Mouse (Mus musculus) liver, embryonic 13.5 days (tissue): Measurements from ENCODE around the gene Trp53inp2. TPM values are rescaled to one million over a fixed set of nuclear protein-coding genes. Genes with fewer than 3 reads are reported as not detected.
A peak's percentile ranks its signal among the peaks of the same experiment; 100 is the strongest.

Experiments
- ATAC-seq: fragments of 200-750 bp; cut with Nextera tagmentation; 2 replicates; pipeline ENCODE4 v1.8.0; 2017; ENCODE audit warnings: low read depth, mild to moderate bottlenecking, moderate number of reproducible peaks, moderate library complexity
- DNase-seq: peaks from one replicate; pipeline ENCODE4 v3.0.0; 2022
- H3K27ac ChIP-seq: fragments of 300-500 bp; sonication (generic); 2 replicates; pipeline ENCODE4 v1.5.1; 2015; ENCODE audit warnings: moderate library complexity, mild to moderate bottlenecking, inconsistent platforms
- H3K27me3 ChIP-seq: fragments of 300-500 bp; sonication (generic); 2 replicates; pipeline ENCODE4 v1.6.1; 2015; ENCODE audit warnings: mild to moderate bottlenecking, inconsistent platforms
- H3K36me3 ChIP-seq: fragments of 300-500 bp; sonication (generic); 2 replicates; pipeline ENCODE4 v1.6.1; 2015; ENCODE audit warnings: mild to moderate bottlenecking, inconsistent platforms
- H3K4me1 ChIP-seq: fragments of 300-500 bp; sonication (generic); replicated peaks from 2 replicates; pipeline ENCODE4 v1.6.1; 2015; ENCODE audit warnings: inconsistent platforms
- H3K4me2 ChIP-seq: fragments of 300-500 bp; sonication (generic); 2 replicates; pipeline ENCODE4 v1.6.1; 2015; ENCODE audit warnings: inconsistent platforms, mild to moderate bottlenecking, moderate library complexity
- H3K4me3 ChIP-seq: fragments of 300-500 bp; sonication (generic); replicated peaks from 2 replicates; pipeline ENCODE4 v1.5.1; 2015; ENCODE audit warnings: mild to moderate bottlenecking, inconsistent platforms
- H3K9ac ChIP-seq: fragments of 300-500 bp; sonication (generic); 2 replicates; pipeline ENCODE4 v1.6.1; 2015; ENCODE audit warnings: mild to moderate bottlenecking, inconsistent platforms
- H3K9me3 ChIP-seq: fragments of 300-500 bp; sonication (generic); replicated peaks from 2 replicates; pipeline ENCODE4 v1.6.1; 2016; ENCODE audit warnings: inconsistent platforms
- WGBS: fragments of 180-500 bp; shearing (Covaris S2); methylation state at CpG from one replicate; pipeline ENCODE4 v1.1.7; 2015; ENCODE audit not compliant: insufficient replicate concordance; 5-methylcytosine and 5-hydroxymethylcytosine counted together
- polyA plus RNA-seq: library from polyadenylated mRNA; unstranded; fragments of >200 nt; fragmentation: Nextera tagmentation; extraction: Ambion mirVana; gene quantifications from 2 replicates; pipeline ENCODE4 v1.2.1, GENCODE M21; 2015

The Trp53inp2 gene
- polyA plus RNA-seq, 1 experiment from 2014 or later: 1.7 TPM

DNA sequence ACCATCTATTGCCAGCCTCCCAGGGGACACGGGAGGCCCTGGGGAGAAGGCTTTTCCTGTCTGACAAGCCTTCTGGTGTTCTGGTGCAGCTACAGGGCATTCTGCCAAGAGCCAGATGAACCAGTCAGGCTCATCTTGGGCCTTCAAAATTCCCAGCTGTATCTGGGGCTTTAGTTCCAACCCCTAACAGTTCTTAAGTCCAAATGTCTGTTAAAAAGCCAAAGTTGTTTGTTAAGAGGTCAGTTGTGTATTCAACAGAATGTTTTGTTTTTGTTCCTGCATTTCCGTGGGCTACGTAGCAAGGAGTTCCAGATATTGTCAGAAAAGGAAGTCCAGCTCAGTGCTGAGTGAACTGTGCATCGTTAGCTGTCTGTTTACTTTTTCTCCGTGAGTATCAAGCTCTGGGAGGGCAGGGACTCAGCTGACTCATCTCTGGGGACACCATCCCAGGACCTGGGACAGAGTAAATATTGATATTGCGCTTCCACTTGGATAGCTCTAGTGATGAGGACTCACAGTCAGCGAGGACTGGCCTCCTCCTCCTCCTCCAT is 11.5 kb upstream of the Trp53inp2 start:
- no peak for DNase-seq

DNA sequence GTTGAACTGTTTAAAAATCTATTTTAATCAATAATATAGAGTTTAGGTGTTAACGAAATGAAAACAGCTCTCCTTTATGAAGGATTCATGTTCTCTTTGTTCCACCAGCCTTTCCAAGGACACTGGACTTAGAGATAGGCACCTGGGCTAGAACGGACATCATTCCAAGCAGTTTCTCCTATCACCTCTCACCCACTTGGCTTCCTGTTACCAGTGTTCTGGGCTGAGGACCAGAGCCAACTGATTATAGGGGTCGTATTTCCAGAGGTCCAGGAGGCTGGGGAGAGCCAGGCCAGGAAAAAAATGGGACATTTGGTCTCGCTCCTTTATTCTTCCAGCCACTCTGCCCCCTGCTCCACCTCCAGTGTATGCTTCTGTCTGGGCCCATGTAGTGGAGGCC is 8.4 kb upstream of the Trp53inp2 start:
- Histone ChIP-seq H3K27me3 (peaks cover 8% of the 10 kb centered on the region; the same call in 1 of the 2 replicates), H3K4me2 (no peak overlapping the region), H3K4me1 (peaks cover 17% of the 10 kb centered on the region), H3K4me3 (no peak overlapping the region), H3K9ac (no peak overlapping the region), H3K36me3 (no peaks in the 10 kb centered on the region), H3K9me3 (no peaks in the 10 kb centered on the region), H3K27ac (no peak overlapping the region)
- WGBS: 49% methylated on average over 4 of the region's 4 CpGs
- ATAC-seq (no peak), DNase-seq (no peak)

More for the DNA sequence above, 11.5 kb upstream of the Trp53inp2 start:
- WGBS: 40% methylated on average over 7 of the region's 7 CpGs
- Histone ChIP-seq H3K4me1 (peaks cover 17% of the 10 kb centered on the region), H3K27me3 (no peaks in the 10 kb centered on the region), H3K4me2 (no peak overlapping the region), H3K27ac (peak overlapping the region; percentile 67), H3K4me3 (no peak overlapping the region), H3K36me3 (no peaks in the 10 kb centered on the region), H3K9me3 (no peaks in the 10 kb centered on the region), H3K9ac (no peak overlapping the region)
- peak; percentile 77 for ATAC-seq

GRCm38 (mm10) chr2:155373302-155373701 is 7.6 kb upstream of the Trp53inp2 start:
- no peaks in the 10 kb centered on the region for H3K9me3 ChIP-seq
- H3K27ac ChIP-seq: no peak overlapping the region
- no peaks in the 10 kb centered on the region for H3K36me3 ChIP-seq
- 32% methylated on average over 1 of the region's 1 CpGs for WGBS
- H3K4me2 ChIP-seq: no peak overlapping the region
- no peak for DNase-seq
- H3K4me3 ChIP-seq: no peak overlapping the region
- H3K27me3 ChIP-seq: peaks cover 11% of the 10 kb centered on the region; the same call in 1 of the 2 replicates
- ATAC-seq: no peak
- H3K9ac ChIP-seq: no peak overlapping the region
- peaks cover 17% of the 10 kb centered on the region for H3K4me1 ChIP-seq

- no peaks in the 10 kb centered on the region for H3K36me3 ChIP-seq
- no peak overlapping the region for H3K4me2 ChIP-seq
- no peak for DNase-seq
- peaks cover 17% of the 10 kb centered on the region for H3K4me1 ChIP-seq
- WGBS: 36% methylated on average over 1 of the region's 1 CpGs
- H3K9me3 ChIP-seq: no peaks in the 10 kb centered on the region
- H3K9ac ChIP-seq: no peak overlapping the region
- H3K4me3 ChIP-seq: no peak overlapping the region
- H3K27ac ChIP-seq: no peak overlapping the region
- H3K27me3 ChIP-seq: peaks cover 15% of the 10 kb centered on the region
- no peak for ATAC-seq
These were observed 7.0 kb upstream of the Trp53inp2 start for GRCm38 (mm10) chr2:155373886-155374285.

GRCm38 (mm10) chr2:155374521-155374920 is 6.3 kb upstream of the Trp53inp2 start:
- no peak for DNase-seq
- Histone ChIP-seq H3K9ac (no peak overlapping the region), H3K9me3 (no peaks in the 10 kb centered on the region), H3K4me1 (peaks cover 12% of the 10 kb centered on the region; the same call in 1 of the 2 replicates), H3K4me3 (no peak overlapping the region), H3K27me3 (peaks cover 21% of the 10 kb centered on the region), H3K27ac (no peak overlapping the region), H3K4me2 (no peak overlapping the region), H3K36me3 (no peaks in the 10 kb centered on the region)
- ATAC-seq: no peak

DNA sequence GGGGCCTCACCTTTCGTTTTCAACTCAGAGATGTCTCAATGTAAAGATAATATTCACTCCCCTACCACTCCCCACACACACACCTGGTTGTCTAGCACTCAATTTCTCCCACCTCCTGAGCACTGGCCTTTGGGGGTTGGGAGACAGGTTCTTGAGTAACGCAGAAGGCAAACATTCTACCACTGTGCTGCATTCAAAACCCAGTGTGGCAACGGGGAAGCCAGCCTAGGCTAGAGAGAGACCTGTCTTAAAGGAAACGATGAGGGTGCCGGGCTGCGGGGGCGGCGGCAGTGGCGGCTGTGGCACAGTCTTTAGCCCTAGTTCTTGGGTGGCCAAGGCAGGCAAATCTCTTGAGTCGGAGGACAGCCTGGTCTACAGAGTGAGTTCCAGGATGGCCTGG is 4.7 kb upstream of the Trp53inp2 start:
- DNase-seq: no peak
- no peak for ATAC-seq
- Histone ChIP-seq H3K9me3 (no peaks in the 10 kb centered on the region), H3K9ac (no peak overlapping the region), H3K27ac (no peak overlapping the region), H3K4me1 (peaks cover 13% of the 10 kb centered on the region), H3K36me3 (no peaks in the 10 kb centered on the region), H3K27me3 (peaks cover 38% of the 10 kb centered on the region), H3K4me3 (no peak overlapping the region), H3K4me2 (no peak overlapping the region)
- WGBS: 71% methylated on average over 10 of the region's 10 CpGs

DNA sequence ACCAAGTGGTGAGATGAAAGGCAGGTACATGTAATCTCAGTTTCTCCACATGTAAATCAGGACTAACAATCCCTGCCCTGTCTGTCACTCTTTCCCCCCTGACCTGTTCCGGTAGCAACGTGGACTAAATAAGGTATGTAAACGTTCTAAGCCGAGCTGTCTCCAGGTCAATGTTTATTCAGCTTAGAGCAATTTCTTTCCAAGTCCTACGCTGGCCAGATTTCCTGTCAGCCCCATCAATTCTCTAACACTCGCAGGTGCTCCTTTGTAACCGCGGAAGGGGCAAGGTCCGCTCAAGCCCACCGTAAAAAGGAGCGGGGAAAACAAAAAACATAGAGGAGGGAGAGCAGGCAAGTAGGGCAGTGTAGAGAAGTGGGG is 190 bp downstream of the Trp53inp2 start:
- peak overlapping the region; percentile 94 for H3K4me2 ChIP-seq
- H3K9me3 ChIP-seq: no peaks in the 10 kb centered on the region
- peaks cover 22% of the 10 kb centered on the region for H3K4me1 ChIP-seq
- peak overlapping the region; percentile 82 for H3K9ac ChIP-seq
- peaks cover 35% of the 10 kb centered on the region for H3K27me3 ChIP-seq
- no peaks in the 10 kb centered on the region for H3K36me3 ChIP-seq
- no peak overlapping the region for H3K27ac ChIP-seq
- 7% methylated on average over 11 of the region's 11 CpGs for WGBS
- H3K4me3 ChIP-seq: peak overlapping the region; percentile 91
- DNase-seq (no peak), ATAC-seq (no peak)

DNA sequence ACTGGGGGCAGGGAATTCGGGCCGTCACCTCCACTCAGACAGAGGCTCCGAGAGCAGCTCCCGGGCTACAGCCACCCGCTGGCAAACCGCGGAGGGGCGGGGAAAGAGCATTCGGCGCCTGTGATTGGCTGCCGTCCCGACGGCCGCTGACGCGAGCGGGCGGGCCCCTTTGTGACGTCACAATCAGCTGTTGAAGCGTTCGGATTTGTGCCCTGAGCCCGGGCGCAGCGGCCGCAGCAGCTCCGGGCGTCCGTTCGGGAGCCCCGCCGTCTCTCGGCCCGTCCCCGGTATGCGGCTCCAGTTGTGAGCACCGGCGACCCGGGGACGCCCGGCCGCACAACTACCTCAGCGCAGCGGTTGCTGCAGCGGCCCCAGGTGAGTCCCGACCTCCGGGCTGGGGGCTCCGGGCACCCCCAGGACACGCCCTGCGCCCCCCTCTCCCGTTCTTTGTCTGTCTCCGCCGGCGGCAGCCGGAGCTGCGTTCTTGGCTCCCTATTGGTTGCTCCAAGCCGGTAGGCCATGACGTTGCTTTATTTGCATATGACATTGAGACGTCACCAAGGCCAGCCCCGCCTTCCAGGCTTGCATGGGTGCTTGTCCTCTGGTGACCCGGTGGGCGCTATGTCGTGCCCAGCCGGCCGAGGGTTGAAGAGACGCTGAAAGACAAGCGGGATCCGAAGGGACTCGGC is 928 bp downstream of the Trp53inp2 start:
- WGBS: under 1% methylated on average over 67 of the region's 68 CpGs
- ATAC-seq: peak; percentile 88
- no peaks in the 10 kb centered on the region for H3K9me3 ChIP-seq

GRCm38 (mm10) chr2:155382332-155382700 is 1.5 kb downstream of the Trp53inp2 start:
- Histone ChIP-seq H3K9ac (peak overlapping the region; percentile 82), H3K4me2 (peak overlapping the region; percentile 94), H3K4me1 (peaks cover 22% of the 10 kb centered on the region), H3K27me3 (peaks cover 39% of the 10 kb centered on the region), H3K4me3 (peak overlapping the region; percentile 91), H3K27ac (no peak overlapping the region), H3K9me3 (no peaks in the 10 kb centered on the region), H3K36me3 (no peaks in the 10 kb centered on the region)
- ATAC-seq (no peak), DNase-seq (no peak)
- 26% methylated on average over 6 of the region's 6 CpGs for WGBS

More for the DNA sequence above, 928 bp downstream of the Trp53inp2 start:
- DNase-seq: peak; percentile 94
- Histone ChIP-seq H3K36me3 (no peaks in the 10 kb centered on the region), H3K27me3 (peaks cover 36% of the 10 kb centered on the region), H3K27ac (peak overlapping the region; percentile 94), H3K4me2 (peak overlapping the region; percentile 94), H3K4me3 (peak overlapping the region; percentile 91), H3K9ac (peak overlapping the region; percentile 82), H3K4me1 (peaks cover 22% of the 10 kb centered on the region)

DNA sequence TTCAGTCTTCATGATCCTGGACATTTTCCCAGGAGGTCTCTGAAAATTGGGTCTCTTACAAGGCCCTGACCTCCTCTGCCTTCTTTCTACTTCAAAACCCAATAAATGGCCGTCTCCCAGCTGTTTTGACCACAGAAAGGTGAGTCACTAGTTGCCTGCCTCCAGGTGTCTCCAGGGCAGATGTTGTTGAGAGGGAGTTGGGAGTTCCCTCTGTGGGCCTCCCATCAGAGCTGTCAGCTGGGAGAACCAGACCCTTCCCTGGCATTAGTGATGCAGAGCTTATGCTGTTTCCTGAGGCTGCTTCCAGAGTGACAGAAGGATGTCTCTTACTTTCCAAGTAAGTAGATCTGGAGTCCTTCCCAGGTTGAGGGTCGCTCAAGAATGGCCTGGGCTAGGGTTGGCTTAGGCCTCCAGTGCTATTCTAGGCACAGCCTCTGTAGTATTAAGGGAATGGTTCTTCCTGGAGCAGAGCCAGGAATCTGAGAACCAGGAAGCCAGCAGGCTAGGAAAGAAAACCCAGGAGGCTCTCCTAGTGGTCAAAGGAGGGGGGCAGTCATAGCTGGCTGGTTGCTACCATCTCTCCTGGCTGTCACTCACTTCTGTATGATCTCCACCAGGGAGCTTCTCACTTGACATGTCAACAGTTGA is 2.1 kb downstream of the Trp53inp2 start:
- ATAC-seq (no peak), DNase-seq (no peak)
- no peak overlapping the region; the same call in 1 of the 2 replicates for H3K4me3 ChIP-seq
- H3K27ac ChIP-seq: no peak overlapping the region
- peaks cover 36% of the 10 kb centered on the region for H3K27me3 ChIP-seq
- no peaks in the 10 kb centered on the region for H3K36me3 ChIP-seq
- peaks cover 22% of the 10 kb centered on the region for H3K4me1 ChIP-seq
- no peaks in the 10 kb centered on the region for H3K9me3 ChIP-seq
- peak overlapping the region; percentile 94; the same call in 1 of the 2 replicates for H3K4me2 ChIP-seq
- 66% methylated on average over 2 of the region's 2 CpGs for WGBS
- no peak overlapping the region for H3K9ac ChIP-seq

DNA sequence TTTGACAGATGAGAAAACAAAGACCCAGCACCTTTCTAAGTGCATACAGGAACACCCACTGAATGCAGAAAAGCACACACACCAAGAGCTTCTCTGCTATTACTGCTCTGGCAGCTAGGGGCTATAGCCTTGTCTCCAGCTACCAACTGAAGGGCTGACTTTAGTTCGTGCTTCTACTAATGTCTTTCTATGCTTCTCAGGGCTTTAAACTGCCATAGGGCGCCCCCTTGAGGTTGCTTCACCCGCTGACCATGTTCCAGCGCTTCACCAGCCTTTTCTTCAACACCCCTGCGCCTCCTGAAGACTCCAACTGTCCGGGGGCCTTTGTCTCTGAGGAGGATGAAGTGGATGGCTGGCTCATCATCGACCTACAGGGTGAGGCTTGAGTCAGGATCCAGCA is 4.2 kb downstream of the Trp53inp2 start:
- peaks cover 20% of the 10 kb centered on the region for H3K27me3 ChIP-seq
- H3K9ac ChIP-seq: no peak overlapping the region
- DNase-seq (peak; percentile 57), ATAC-seq (no peak)
- no peak overlapping the region for H3K4me2 ChIP-seq
- 19% methylated on average over 7 of the region's 7 CpGs for WGBS
- H3K9me3 ChIP-seq: no peaks in the 10 kb centered on the region
- no peak overlapping the region for H3K27ac ChIP-seq
- H3K4me1 ChIP-seq: peaks cover 22% of the 10 kb centered on the region
- H3K4me3 ChIP-seq: no peak overlapping the region
- peaks cover 6% of the 10 kb centered on the region; the same call in 1 of the 2 replicates for H3K36me3 ChIP-seq
